Mouse (Mus musculus): ENCODE data around the gene Hoxd11.

The Hoxd11 gene

GRCm38 (mm10) chr2:74663291-74663925, 15.9 kb upstream of the Hoxd11 start:
- DNase-seq (ENCODE audit: extremely low read depth, low read depth) = no peak

DNA sequence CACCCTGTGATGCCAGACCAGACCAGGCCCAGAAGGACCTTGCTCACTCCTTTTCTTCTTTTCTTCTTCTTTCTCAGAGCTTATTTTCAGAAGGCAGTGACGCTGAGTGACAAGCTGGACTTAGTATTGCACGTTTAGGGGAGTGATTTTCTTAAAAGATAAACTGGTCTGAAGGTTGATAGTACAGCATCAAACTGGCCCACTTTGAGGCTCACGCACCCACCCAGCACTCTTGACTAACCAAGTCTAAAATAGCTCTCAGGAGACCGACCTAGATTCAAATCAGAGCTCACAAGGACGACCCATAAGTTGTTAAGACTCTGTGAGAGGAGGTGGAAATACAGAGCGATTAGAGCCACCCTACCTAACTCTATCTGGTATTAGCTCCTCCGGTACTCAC, 12.9 kb upstream of the Hoxd11 start:
- DNase-seq (ENCODE audit: extremely low read depth, low read depth) = no peak

DNA sequence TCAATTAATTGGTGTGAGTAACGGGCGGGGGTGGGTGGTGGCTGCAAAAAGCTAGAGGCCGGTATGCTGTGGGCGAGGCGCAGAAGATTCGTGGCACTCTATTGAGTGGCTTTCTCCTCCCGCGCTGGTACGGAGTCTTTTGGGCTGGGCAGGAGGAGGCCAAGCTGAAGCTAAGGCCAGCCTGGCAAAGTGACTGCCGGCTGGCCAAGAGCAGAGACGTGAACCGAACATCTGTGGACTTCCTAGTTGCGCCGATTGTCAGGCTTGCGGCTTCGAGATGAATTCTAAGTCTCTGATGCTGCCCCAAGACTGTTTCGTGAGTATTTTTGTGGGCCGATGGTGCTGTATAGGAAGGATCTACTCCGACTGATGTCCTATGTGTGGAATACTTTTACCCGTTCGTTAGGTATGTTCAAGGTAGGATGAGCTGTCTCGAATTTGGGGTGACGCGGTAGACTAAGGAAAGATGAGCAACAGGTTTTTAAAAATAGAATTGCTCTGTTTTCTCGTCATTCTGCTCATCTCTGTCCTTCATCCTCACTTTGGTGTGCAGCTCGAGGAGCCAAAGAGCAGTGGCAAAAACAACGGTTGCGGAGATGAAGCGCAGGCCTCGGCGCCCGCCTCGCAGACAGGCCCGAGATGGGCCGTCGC, 12.0 kb upstream of the Hoxd11 start:
- no peak for DNase-seq (ENCODE audit: extremely low read depth, low read depth)

- no peak for DNase-seq (ENCODE audit: extremely low read depth, low read depth)
Measured at GRCm38 (mm10) chr2:74667842-74668357, 11.5 kb upstream of the Hoxd11 start, which contains the start of gene Hoxd13. Hoxd13 (plus strand) TSS chr2:74668310.

DNA sequence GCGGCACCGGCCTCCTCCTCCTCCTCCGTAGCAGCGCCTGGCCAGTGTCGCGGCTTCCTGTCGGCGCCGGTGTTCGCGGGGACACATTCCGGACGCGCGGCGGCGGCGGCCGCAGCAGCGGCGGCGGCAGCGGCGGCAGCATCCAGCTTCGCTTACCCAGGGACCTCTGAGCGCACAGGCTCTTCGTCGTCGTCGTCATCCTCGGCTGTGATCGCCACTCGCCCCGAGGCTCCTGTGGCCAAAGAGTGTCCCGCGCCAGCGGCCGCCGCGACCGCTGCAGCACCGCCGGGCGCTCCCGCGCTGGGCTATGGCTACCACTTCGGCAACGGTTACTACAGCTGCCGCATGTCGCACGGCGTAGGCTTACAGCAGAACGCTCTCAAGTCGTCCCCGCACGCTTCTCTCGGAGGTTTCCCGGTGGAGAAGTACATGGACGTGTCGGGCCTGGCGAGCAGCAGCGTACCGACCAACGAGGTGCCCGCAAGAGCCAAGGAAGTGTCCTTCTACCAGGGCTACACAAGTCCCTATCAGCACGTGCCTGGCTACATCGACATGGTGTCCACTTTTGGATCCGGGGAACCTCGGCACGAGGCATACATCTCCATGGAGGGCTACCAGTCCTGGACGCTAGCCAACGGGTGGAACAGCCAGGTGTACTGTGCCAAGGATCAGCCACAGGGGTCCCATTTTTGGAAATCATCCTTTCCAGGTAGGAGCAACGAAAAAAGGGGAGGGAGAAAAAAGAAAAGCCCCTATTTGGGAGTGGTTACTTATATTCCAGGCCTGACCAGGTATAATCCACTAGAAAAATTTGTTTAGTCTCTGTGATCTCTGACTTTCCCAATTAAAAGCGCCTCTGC, 10.8 kb upstream of the Hoxd11 start:
- DNase-seq (ENCODE audit: extremely low read depth, low read depth) = no peak

DNA sequence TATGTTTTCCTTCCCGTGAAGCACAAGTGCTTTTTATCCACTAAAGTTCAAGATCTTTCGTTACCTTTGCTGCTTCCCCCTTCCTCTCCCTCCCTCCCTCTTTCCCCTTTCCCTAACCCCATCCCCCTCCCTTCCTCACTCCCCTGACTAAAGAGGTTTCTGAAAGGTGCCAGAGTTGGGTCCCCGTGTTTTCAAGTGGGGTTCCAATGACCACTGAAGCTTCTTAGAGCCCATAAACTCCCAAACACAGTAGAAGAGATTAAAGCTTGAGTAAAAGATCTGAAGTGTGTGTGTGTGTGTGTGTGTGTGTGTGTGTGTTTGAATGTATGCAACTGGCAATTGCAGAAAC, 10.2 kb upstream of the Hoxd11 start:
- no peak for DNase-seq (ENCODE audit: extremely low read depth, low read depth)

DNA sequence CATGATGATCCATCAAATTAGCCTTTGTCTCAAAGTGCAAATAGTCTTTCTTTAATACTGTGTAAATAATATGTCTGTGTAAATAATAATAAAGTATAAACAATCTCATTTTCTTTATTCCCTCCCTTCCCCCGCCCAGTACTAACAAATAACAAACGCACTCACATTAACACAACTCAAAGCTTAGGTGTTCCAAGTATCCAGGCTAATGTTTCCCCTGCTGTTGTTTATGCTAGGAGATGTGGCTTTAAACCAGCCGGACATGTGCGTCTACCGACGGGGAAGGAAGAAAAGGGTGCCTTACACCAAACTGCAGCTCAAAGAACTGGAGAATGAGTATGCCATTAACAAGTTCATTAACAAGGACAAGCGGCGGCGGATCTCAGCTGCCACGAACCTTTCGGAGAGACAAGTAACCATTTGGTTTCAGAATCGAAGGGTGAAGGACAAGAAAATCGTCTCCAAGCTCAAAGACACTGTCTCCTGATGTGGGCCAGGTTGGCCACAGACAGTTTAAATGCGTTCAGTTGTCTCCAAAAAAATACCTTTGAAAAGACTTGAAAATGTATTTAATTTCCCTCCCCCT, 9.6 kb upstream of the Hoxd11 start:
- no peak for DNase-seq (ENCODE audit: extremely low read depth, low read depth)

- DNase-seq (ENCODE audit: extremely low read depth, low read depth) = no peak
Measured at GRCm38 (mm10) chr2:74670632-74671188, 8.6 kb upstream of the Hoxd11 start.

DNA sequence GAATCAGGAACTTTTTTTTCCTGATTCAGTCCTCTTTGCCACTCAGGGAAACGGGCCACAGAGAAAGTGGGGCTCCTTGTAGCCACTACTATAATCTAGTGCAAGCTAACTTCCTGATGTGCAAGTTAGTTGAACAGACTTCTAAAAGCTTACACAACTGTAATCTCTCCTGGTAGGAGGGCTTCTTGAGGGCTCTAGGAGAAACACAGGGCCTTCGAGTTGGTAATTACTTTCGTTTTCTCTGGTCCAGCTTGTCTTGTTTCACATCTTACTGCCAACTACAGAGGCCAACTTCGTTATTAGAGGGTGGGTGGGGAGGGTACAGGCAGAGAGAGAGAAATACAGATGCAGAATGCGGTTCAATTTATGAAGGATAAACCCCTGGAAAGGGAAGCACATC, 7.5 kb upstream of the Hoxd11 start:
- DNase-seq (ENCODE audit: extremely low read depth, low read depth) = no peak

DNA sequence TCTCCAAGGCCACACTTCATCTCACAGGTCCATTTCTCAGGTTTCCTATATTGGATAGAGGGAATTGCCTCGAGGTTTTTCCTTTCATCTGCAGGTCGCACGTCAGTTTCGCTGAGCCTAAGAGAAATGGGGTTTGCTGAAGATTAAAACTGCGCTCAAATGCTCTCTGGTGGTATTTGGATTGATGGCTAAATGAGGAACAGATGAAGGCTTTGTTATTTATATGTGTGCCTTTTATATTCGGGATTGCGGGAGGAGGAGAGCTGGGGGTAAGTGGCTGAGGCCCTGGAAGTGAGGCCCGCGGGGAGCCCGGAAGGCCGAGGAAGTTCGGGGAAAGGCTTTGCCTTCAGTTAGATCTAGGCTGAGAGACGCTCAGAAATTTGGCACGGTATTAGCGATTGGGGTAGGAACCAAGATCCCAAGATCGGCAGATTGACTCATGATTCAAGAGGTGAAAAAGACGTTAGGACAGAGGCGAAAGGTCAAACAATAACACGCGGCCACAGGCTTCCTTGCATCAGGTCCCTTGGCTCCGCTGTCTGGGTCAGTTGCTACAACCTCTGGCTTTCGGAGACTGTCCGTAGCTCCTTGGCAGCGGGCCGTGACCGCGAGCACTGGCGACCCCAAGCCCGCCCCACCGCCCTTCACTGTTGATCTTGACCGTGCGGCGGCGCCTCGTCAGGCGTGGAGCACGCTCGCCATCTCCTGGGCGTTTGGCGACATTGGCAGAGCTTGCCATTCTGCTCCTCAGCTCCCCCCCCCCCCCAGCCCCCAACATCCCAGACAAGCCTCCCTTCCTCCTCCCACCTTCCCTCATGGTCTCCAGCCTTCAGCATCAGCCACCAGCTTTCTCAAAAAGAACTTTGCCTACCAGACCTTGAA, 6.6 kb upstream of the Hoxd11 start:
- no peak for DNase-seq (ENCODE audit: extremely low read depth, low read depth)

DNA sequence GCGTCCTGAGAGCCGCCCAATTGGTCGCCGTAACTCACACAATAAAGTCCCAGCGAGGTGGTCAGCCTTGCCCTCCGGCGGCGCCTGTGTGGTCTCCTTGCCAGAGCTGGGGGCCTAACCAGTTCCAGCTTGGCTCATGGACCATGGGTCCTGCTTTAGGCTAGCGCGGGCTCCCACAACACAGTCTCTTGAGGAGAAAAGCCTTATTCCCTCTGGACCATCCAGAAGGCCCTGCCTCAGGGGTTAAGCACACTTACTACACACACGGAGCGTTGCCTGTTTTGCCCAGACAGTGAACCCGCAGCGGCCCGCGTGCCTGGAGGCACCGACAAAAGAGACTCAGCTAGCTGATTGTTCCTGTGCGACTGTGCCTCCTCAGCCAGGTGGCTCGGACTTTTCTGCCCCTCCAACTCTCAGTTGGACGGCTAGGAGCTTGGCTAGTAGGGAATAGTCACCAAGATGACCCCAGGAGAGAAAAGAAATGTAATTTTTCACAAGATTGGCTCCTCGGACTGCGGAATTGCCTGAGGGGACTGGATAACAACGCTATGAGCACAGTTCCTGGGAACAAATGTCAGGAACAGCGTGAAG, 5.4 kb upstream of the Hoxd11 start:
- DNase-seq (ENCODE audit: extremely low read depth, low read depth) = no peak

DNA sequence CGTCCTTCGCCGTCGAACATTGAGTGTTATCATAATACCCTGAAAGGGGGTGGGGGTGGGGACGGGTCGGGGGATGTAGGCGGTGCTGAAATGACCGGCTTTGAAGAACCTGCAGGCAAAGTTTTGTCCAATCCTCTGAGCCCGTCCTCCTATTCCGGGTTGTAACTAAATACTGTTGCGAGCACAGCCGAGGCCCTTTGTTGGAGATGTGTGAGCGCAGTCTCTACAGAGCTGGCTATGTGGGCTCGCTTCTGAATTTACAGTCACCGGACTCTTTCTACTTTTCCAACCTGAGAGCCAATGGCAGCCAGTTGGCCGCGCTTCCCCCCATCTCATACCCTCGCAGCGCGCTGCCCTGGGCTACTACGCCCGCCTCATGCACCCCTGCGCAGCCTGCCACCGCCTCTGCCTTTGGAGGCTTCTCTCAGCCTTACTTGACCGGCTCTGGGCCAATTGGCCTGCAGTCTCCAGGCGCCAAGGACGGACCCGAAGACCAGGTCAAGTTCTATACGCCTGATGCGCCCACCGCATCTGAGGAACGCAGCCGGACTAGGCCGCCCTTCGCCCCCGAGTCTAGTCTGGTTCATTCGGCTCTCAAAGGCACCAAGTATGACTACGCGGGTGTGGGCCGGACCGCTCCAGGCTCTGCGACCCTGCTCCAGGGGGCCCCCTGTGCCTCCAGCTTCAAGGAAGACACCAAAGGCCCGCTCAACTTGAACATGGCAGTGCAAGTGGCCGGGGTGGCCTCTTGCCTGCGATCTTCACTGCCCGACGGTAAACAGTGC, 4.3 kb upstream of the Hoxd11 start, which contains the start of gene Hoxd12:
Hoxd12 (plus strand) TSS at position 133 of the 785 bp plus-strand sequence.
- no peak for DNase-seq (ENCODE audit: extremely low read depth, low read depth)

GRCm38 (mm10) chr2:74675666-74676282, 3.6 kb upstream of the Hoxd11 start:
- DNase-seq (ENCODE audit: extremely low read depth, low read depth) = no peak

- no peak for DNase-seq (ENCODE audit: extremely low read depth, low read depth)
Measured at GRCm38 (mm10) chr2:74676376-74677052, 2.8 kb upstream of the Hoxd11 start.

- DNase-seq (ENCODE audit: extremely low read depth, low read depth) = no peak
Measured at GRCm38 (mm10) chr2:74677106-74677505, 2.3 kb upstream of the Hoxd11 start.

DNA sequence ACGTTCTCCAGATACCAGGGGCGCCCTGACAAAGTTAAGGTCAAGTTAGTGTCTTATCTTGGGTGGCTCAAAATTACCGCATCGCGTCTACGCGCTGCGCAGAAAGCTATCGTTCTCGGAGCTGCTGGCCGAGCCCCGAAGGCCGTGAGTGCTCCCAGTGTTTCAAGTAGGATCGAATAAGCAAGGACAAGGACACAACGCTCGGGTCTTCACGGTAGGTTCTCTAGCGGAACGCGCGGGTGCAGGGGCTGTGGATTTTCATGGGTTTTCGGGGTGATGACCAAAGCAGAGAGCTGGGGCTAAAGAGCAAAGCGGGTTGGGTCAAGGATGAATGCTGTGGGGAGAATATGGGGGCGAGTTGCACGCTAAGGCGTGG, 227 bp downstream of the Hoxd11 start:
- no peak for DNase-seq (ENCODE audit: extremely low read depth, low read depth)

DNA sequence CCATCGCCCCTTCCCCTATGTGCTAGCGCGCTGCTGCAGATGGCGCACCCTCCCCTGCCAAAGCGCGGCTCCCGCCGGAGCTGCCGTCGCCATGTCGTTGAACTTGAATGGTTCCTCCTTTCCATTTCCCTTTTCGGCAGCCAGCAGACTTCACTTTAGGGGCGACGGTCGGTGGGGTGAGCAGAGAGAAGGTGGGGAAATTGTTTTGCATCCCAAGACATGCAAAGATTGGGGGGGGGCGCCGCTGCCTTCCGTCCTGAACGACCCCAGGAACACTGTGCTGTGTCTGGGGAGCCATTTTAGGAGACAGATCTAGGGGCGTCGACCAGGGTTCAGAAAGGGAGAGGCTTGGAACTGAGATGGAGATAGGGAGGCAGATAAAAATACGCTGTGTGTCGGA, 623 bp downstream of the Hoxd11 start:
- no peak for DNase-seq (ENCODE audit: extremely low read depth, low read depth)
